Mouse (Mus musculus): ENCODE measurements at regions not wholly inside any gene's neighbourhood (a gene's known extent, or its start where the extent isn't known, plus 50 kb on each side); places are given as distances from the start of the nearest gene placed in this dataset.

DNA sequence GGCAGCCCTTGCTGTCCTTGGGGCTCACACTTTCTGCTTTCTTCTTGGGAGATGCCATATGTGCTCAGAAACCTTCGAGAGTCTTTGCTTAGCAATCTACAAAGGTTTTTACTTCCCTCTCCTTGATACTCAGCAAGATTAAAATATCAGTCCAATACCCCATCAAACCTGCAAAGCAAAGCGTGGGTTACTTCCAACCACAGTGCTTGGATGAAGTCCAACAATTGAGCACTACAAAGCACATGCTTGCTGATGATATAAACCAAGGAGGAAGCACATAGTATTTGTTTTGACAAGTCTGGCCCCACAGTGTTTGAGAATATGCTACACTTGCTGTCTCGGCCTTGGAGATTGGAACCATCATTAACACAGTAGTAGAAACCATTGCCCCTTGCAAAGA, 738.1 kb upstream of the Arrdc4 start:
- no peak for TF ChIP-seq CTCF (IDR thresholded peaks at IDR 0.05)
- no peak for TF ChIP-seq EP300 (IDR thresholded peaks at IDR 0.05)

Measured in lung, postnatal 0 days (tissue).